Mouse (Mus musculus) intestine, embryonic 15.5 days (tissue): ENCODE measurements around the gene Eprs. TPM values are rescaled to one million over a fixed set of nuclear protein-coding genes. Genes with fewer than 3 reads are reported as not detected.
"Not testable (repeated sequence)": the region's sequence is repeated elsewhere in the genome, so short reads cannot be mapped to it uniquely, and the experiment has no call there.

Experiments used
- ATAC-seq: fragments of 200-750 bp; cut with Nextera tagmentation; 2 replicates; pipeline ENCODE4 v1.8.0; 2017; ENCODE audit warnings: moderate TSS enrichment, moderate library complexity
- H3K27ac ChIP-seq: fragments of 300-500 bp; sonication (generic); 2 replicates; pipeline ENCODE4 v1.5.1; 2015; ENCODE audit warnings: mild to moderate bottlenecking, inconsistent platforms
- H3K27me3 ChIP-seq: fragments of 300-500 bp; sonication (generic); replicated peaks from 2 replicates; pipeline ENCODE4 v1.6.1; 2015; ENCODE audit warnings: inconsistent platforms
- H3K36me3 ChIP-seq: fragments of 300-500 bp; sonication (generic); 2 replicates; pipeline ENCODE4 v1.6.1; 2015; ENCODE audit warnings: inconsistent platforms
- H3K4me1 ChIP-seq: fragments of 300-500 bp; sonication (generic); replicated peaks from 2 replicates; pipeline ENCODE4 v1.6.1; 2015; ENCODE audit warnings: inconsistent platforms
- H3K4me2 ChIP-seq: fragments of 300-500 bp; sonication (generic); replicated peaks from 2 replicates; pipeline ENCODE4 v1.6.1; 2015; ENCODE audit warnings: mild to moderate bottlenecking, inconsistent platforms
- H3K4me3 ChIP-seq: fragments of 300-500 bp; sonication (generic); replicated peaks from 2 replicates; pipeline ENCODE4 v1.5.1; 2015; ENCODE audit warnings: inconsistent platforms
- H3K9ac ChIP-seq: fragments of 300-500 bp; sonication (generic); 2 replicates; pipeline ENCODE4 v1.6.1; 2015; ENCODE audit warnings: inconsistent platforms
- H3K9me3 ChIP-seq: fragments of 300-500 bp; sonication (generic); 2 replicates; pipeline ENCODE4 v1.6.1; 2016; ENCODE audit warnings: inconsistent platforms
- WGBS: fragments of 180-500 bp; shearing (Covaris S2); methylation state at CpG from one replicate; pipeline ENCODE4 v1.1.7; 2015; 5-methylcytosine and 5-hydroxymethylcytosine counted together
- polyA plus RNA-seq: library from polyadenylated mRNA; unstranded; fragments of >200 nt; fragmentation: Nextera tagmentation; extraction: Ambion mirVana; gene quantifications from 2 replicates; pipeline ENCODE4 v1.2.1, GENCODE M21; 2015

Eprs gene
- polyA plus RNA-seq, result 161 and 164 TPM in 2 replicates

- peak within 1 kb of the TSS; percentile 72 for H3K4me2 ChIP-seq
- H3K9ac ChIP-seq, result peak within 1 kb of the TSS; percentile 86
- H3K27ac ChIP-seq, result peak within 1 kb of the TSS; percentile 94
- H3K4me1 ChIP-seq, result peaks cover 24% of the 10 kb centered on the region
- H3K27me3 ChIP-seq, result no peaks in the 10 kb centered on the region
- peak within 1 kb of the TSS; percentile 96 for H3K4me3 ChIP-seq
- H3K9me3 ChIP-seq, result no peaks in the 10 kb centered on the region
- ATAC-seq, result peak; percentile 96
- peaks cover 5% of the 10 kb centered on the region; the same call in 1 of the 2 replicates for H3K36me3 ChIP-seq
- under 1% methylated on average over 92 of the region's 92 CpGs for WGBS
These were observed at the start of gene Eprs for GRCm38 (mm10) chr1:185362677-185363520. Gene Eprs (plus strand): TSS chr1:185363044.

GRCm38 (mm10) chr1:185314546-185314945 lies 48.3 kb upstream of the Eprs start:
- H3K4me2 ChIP-seq, result no peak overlapping the region
- no peak for ATAC-seq
- no peak overlapping the region for H3K9ac ChIP-seq
- 92% methylated on average over 4 of the region's 4 CpGs for WGBS
- H3K4me1 ChIP-seq, result no peaks in the 10 kb centered on the region; the same call in 1 of the 2 replicates
- H3K4me3 ChIP-seq, result no peak overlapping the region
- no peak overlapping the region for H3K27ac ChIP-seq
- no peaks in the 10 kb centered on the region for H3K9me3 ChIP-seq
- H3K36me3 ChIP-seq, result peaks cover 15% of the 10 kb centered on the region
- H3K27me3 ChIP-seq, result no peaks in the 10 kb centered on the region

- Histone ChIP-seq H3K9me3 (no peaks in the 10 kb centered on the region), H3K36me3 (peaks cover 19% of the 10 kb centered on the region), H3K4me1 (no peaks in the 10 kb centered on the region; the same call in 1 of the 2 replicates), H3K9ac (no peak overlapping the region), H3K27me3 (no peaks in the 10 kb centered on the region), H3K4me3 (no peak overlapping the region), H3K27ac (no peak overlapping the region), H3K4me2 (no peak overlapping the region)
- WGBS, result 85% methylated on average over 16 of the region's 16 CpGs
- no peak for ATAC-seq
These were observed 46.8 kb upstream of the Eprs start for GRCm38 (mm10) chr1:185315846-185316568.

GRCm38 (mm10) chr1:185327754-185328345 lies 35.0 kb upstream of the Eprs start:
- Histone ChIP-seq H3K4me3 (peak overlapping the region; percentile 99), H3K36me3 (peaks cover 21% of the 10 kb centered on the region), H3K9ac (peak overlapping the region; percentile 94), H3K4me2 (peak overlapping the region; percentile 65)
- H3K9me3 ChIP-seq, H3K4me1 ChIP-seq, H3K27ac ChIP-seq, ATAC-seq, H3K27me3 ChIP-seq: not testable (repeated sequence)
- 54% methylated on average over 3 of the region's 3 CpGs for WGBS

- H3K9ac ChIP-seq, result peak within 1 kb of the TSS; percentile 94
- peak within 1 kb of the TSS; percentile 97 for H3K27ac ChIP-seq
- peak within 1 kb of the TSS; percentile 99 for H3K4me3 ChIP-seq
- H3K9me3 ChIP-seq, result no peaks in the 10 kb centered on the region
- under 1% methylated on average over 76 of the region's 76 CpGs for WGBS
- H3K4me1 ChIP-seq, result no peaks in the 10 kb centered on the region
- H3K36me3 ChIP-seq, result peaks cover 11% of the 10 kb centered on the region; the same call in 1 of the 2 replicates
- no peaks in the 10 kb centered on the region for H3K27me3 ChIP-seq
- peak; percentile 90 for ATAC-seq
- peak within 1 kb of the TSS; percentile 65 for H3K4me2 ChIP-seq
These were observed 33.9 kb upstream of the Eprs start, which contains the start of gene Iars2 for GRCm38 (mm10) chr1:185328721-185329610. Gene Iars2 (minus strand): TSS chr1:185329396.

- no peak overlapping the region for H3K27ac ChIP-seq
- H3K9ac ChIP-seq, result no peak overlapping the region
- WGBS, result 91% methylated on average over 8 of the region's 8 CpGs
- H3K9me3 ChIP-seq, result no peaks in the 10 kb centered on the region
- no peak overlapping the region; the same call in 1 of the 2 replicates for H3K4me2 ChIP-seq
- H3K27me3 ChIP-seq, result no peaks in the 10 kb centered on the region
- H3K36me3 ChIP-seq, result peaks cover 10% of the 10 kb centered on the region; the same call in 1 of the 2 replicates
- ATAC-seq, result no peak
- no peaks in the 10 kb centered on the region for H3K4me1 ChIP-seq
- no peak overlapping the region for H3K4me3 ChIP-seq
These were observed 33.0 kb upstream of the Eprs start for GRCm38 (mm10) chr1:185329851-185330250.

- ATAC-seq, result no peak
- Histone ChIP-seq H3K4me2 (peak overlapping the region; percentile 73; the same call in 1 of the 2 replicates), H3K27me3 (no peaks in the 10 kb centered on the region), H3K9me3 (no peaks in the 10 kb centered on the region), H3K9ac (no peak overlapping the region), H3K4me3 (no peak overlapping the region), H3K36me3 (peaks cover 5% of the 10 kb centered on the region; the same call in 1 of the 2 replicates), H3K27ac (no peak overlapping the region), H3K4me1 (no peaks in the 10 kb centered on the region)
- 54% methylated on average over 5 of the region's 5 CpGs for WGBS
These were observed 31.5 kb upstream of the Eprs start for GRCm38 (mm10) chr1:185331364-185331763.

GRCm38 (mm10) chr1:185331983-185332430 lies 30.8 kb upstream of the Eprs start, which contains the start of gene Bpnt1:
Gene Bpnt1 (plus strand): TSS chr1:185332149.
- Histone ChIP-seq H3K4me2 (peak within 1 kb of the TSS; percentile 73), H3K27ac (peak within 1 kb of the TSS; percentile 88), H3K27me3 (no peaks in the 10 kb centered on the region), H3K4me3 (peak within 1 kb of the TSS; percentile 53), H3K4me1 (no peaks in the 10 kb centered on the region), H3K9ac (peak within 1 kb of the TSS; percentile 55), H3K36me3 (0 out of 2 replicates have a peak, but pooled peaks cover under 1% of the 10 kb centered on the region), H3K9me3 (no peaks in the 10 kb centered on the region)
- under 1% methylated on average over 32 of the region's 32 CpGs for WGBS
- ATAC-seq, result peak; percentile 74

GRCm38 (mm10) chr1:185333651-185334050 lies 29.2 kb upstream of the Eprs start:
- no peak overlapping the region for H3K27ac ChIP-seq
- WGBS, result 79% methylated on average over 5 of the region's 5 CpGs
- peak overlapping the region; percentile 73 for H3K4me2 ChIP-seq
- no peaks in the 10 kb centered on the region for H3K9me3 ChIP-seq
- peak; percentile 16 for ATAC-seq
- no peaks in the 10 kb centered on the region for H3K27me3 ChIP-seq
- no peaks in the 10 kb centered on the region for H3K36me3 ChIP-seq
- H3K9ac ChIP-seq, result no peak overlapping the region
- no peak overlapping the region for H3K4me3 ChIP-seq
- H3K4me1 ChIP-seq, result no peaks in the 10 kb centered on the region

GRCm38 (mm10) chr1:185334136-185334535 lies 28.7 kb upstream of the Eprs start:
- Histone ChIP-seq H3K4me3 (no peak overlapping the region), H3K9ac (no peak overlapping the region)

GRCm38 (mm10) chr1:185335231-185335765 lies 27.5 kb upstream of the Eprs start:
- no peak overlapping the region for H3K4me3 ChIP-seq
- no peaks in the 10 kb centered on the region for H3K9me3 ChIP-seq
- H3K36me3 ChIP-seq, result 0 out of 2 replicates have a peak, but pooled peaks cover 4% of the 10 kb centered on the region
- ATAC-seq, result no peak
- 71% methylated on average over 6 of the region's 6 CpGs for WGBS
- peak overlapping the region; percentile 2; the same call in 1 of the 2 replicates for H3K4me2 ChIP-seq
- no peak overlapping the region for H3K9ac ChIP-seq
- no peaks in the 10 kb centered on the region for H3K4me1 ChIP-seq
- H3K27ac ChIP-seq, result peak overlapping the region; percentile 64; the same call in 1 of the 2 replicates
- no peaks in the 10 kb centered on the region for H3K27me3 ChIP-seq

More at GRCm38 (mm10) chr1:185334136-185334535, 28.7 kb upstream of the Eprs start:
- 0 out of 2 replicates have a peak overlapping the region, but pooled peaks have one; percentile 19 for H3K27ac ChIP-seq
- H3K27me3 ChIP-seq, result no peaks in the 10 kb centered on the region
- no peak for ATAC-seq
- 79% methylated on average over 4 of the region's 4 CpGs for WGBS
- no peaks in the 10 kb centered on the region for H3K4me1 ChIP-seq
- H3K9me3 ChIP-seq, result no peaks in the 10 kb centered on the region
- peak overlapping the region; percentile 73; the same call in 1 of the 2 replicates for H3K4me2 ChIP-seq
- no peaks in the 10 kb centered on the region for H3K36me3 ChIP-seq
